Mouse (Mus musculus): ENCODE measurements around the gene Rhbdf2.

GRCm38 (mm10) chr11:116669787-116670365, 43.1 kb upstream of the Rhbdf2 start:
- TF ChIP-seq CTCF (IDR thresholded peaks at IDR 0.05; ENCODE audit: low read depth): no peak
- TF ChIP-seq EP300 (optimal IDR thresholded peaks at IDR 0.05): no peak

Data from stomach, postnatal 0 days (tissue).